22 mouse cellular contexts compared by ENCODE assay signal in the genomic region with DNA sequence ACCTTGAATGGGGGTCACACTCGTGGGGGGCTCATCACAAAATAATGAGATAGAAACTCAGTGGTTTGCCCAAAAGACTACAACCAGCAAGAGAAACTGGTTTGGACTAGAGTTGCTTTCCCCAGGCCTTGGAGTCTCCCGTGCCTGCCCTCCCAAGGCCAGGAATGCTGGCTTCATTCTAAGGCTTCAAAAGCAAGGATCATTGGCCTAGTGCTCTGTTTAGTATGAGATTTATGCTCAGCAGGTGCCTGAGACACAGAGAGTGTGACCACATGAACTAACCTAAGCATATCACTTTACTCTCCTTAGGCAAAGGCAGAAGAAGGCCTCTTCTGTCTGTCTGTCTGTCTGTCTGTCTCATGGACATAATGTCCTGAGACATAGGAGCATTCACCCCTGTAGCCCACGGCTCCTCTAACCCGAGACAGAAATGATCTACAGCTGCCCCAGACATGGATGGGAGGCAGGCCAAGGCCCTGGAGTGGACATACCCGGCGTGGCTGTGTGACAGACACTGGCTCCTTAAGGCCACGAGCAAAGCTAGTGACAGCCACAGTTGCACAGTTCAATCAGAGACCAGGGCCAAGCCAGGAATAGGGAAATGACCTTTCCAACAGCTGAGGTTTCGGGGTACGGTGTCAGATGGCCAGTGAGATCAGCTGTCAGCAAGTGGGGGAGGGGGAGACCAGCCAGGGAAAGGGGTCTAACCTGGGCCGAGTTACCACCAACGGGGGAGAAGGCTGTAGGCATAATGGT. TPM values are rescaled to one million over a fixed set of nuclear protein-coding genes. Genes with fewer than 3 reads are reported as not detected.
DNase-seq lines count a peak whose midpoint lies in the region; ATAC-seq and TF ChIP-seq lines count a peak whose summit lies in the region.
"Had no signal": no experiment of that assay in that cellular context is flagged by ENCODE, and none has a peak within 500 bp of the region (broad histone marks: within the 10 kb centered on the region; RNA-seq: fewer than 3 reads in every experiment).

No protein-coding gene starts in this region.

- H3K36me3 ChIP-seq in forebrain, embryonic 13.5 days (ENCODE audit: poor library complexity, severe bottlenecking): peaks cover 38% of the 10 kb centered on the region; the same call in 1 of the 2 replicates
- H3K36me3 ChIP-seq in forebrain, embryonic 16.5 days (ENCODE audit: control insufficient read depth, insufficient read depth): no peaks in the 10 kb centered on the region
- peaks cover 0 to 35% of the 10 kb centered on the region in 2 experiments; a peak in 3 of 4 replicates for H3K36me3 ChIP-seq in MEL (ENCODE audit: control insufficient read depth in 1 of 2, insufficient read depth in 2 of 2, low read length in 2 of 2)
- H3K36me3 ChIP-seq in limb, embryonic 15.5 days: peaks cover 31% of the 10 kb centered on the region
- H3K36me3 ChIP-seq: hindbrain, embryonic 15.5 days had no signal

- H3K9ac ChIP-seq in forebrain, embryonic 13.5 days: 0 out of 2 replicates have a peak overlapping the region, but pooled peaks have one; percentile 14
- H3K9ac ChIP-seq in forebrain, embryonic 16.5 days (replicated peaks; ENCODE audit: low read depth, low read length): no peak overlapping the region
- H3K9ac ChIP-seq in MEL (ENCODE audit: control insufficient read depth, low read depth, low read length, poor library complexity, severe bottlenecking): peak overlapping the region; percentile 43
- H3K9ac ChIP-seq in limb, embryonic 15.5 days: no peak overlapping the region
- H3K9ac ChIP-seq: hindbrain, embryonic 15.5 days; kidney, embryonic 15.5 days; liver, embryonic 12.5 days; lung, embryonic 14.5 days had no signal

- no peaks in the 10 kb centered on the region for H3K9me3 ChIP-seq in forebrain, embryonic 13.5 days (replicated peaks)
- H3K9me3 ChIP-seq in forebrain, embryonic 16.5 days (ENCODE audit: control insufficient read depth, low read length): no peaks in the 10 kb centered on the region
- H3K9me3 ChIP-seq in MEL (replicated peaks; ENCODE audit: insufficient read depth, low read length): no peaks in the 10 kb centered on the region
- H3K9me3 ChIP-seq in limb, embryonic 15.5 days: no peaks in the 10 kb centered on the region
- H3K9me3 ChIP-seq: hindbrain, embryonic 15.5 days; kidney, embryonic 15.5 days; liver, embryonic 12.5 days had no signal

- no peak for TF ChIP-seq EP300 in MEL (IDR thresholded peaks at IDR 0.05; ENCODE audit: low read depth in 1 of 2, low read length in 2 of 2)

- TF ChIP-seq RAD21 in MEL (IDR thresholded peaks at IDR 0.05; ENCODE audit: low read depth, low read length): no peak

- no peak for ATAC-seq in forebrain, embryonic 13.5 days
- ATAC-seq in forebrain, embryonic 16.5 days: no peak
- ATAC-seq in limb, embryonic 15.5 days (ENCODE audit: insufficient number of reproducible peaks, low FRiP score, low TSS enrichment, low read depth): no peak
- ATAC-seq in CD4-positive, CD25-positive, alpha-beta regulatory T cell, adult 4 months: no peak
- ATAC-seq: forebrain, embryonic 14.5 days; intestine, embryonic 16.5 days; liver, embryonic 12.5 days; Patski had no signal

- H3K27me3 ChIP-seq in forebrain, embryonic 13.5 days: no peaks in the 10 kb centered on the region
- no peaks in the 10 kb centered on the region for H3K27me3 ChIP-seq in forebrain, embryonic 16.5 days (replicated peaks; ENCODE audit: control insufficient read depth, insufficient read depth, low read length)
- no peaks in the 10 kb centered on the region for H3K27me3 ChIP-seq in MEL (ENCODE audit: control insufficient read depth in 1 of 2, insufficient read depth in 2 of 2, low read length in 2 of 2)
- no peaks in the 10 kb centered on the region for H3K27me3 ChIP-seq in limb, embryonic 15.5 days
- H3K27me3 ChIP-seq: hindbrain, embryonic 15.5 days; kidney, embryonic 15.5 days; liver, embryonic 12.5 days; Patski had no signal

- no peak for DNase-seq in MEL (ENCODE audit: low read depth, low spot score)
- peak; percentile 87 for DNase-seq in gastrocnemius, adult 18-20 months (ENCODE audit: low spot score)
- DNase-seq in cerebellum, adult 9-11 months: no peak
- DNase-seq in kidney, postnatal 25 days: no peak
- DNase-seq: cerebellum, postnatal 14 days; heart, postnatal 14 days; layer of hippocampus, postnatal 36 days; lung, embryonic 14.5 days had no signal

- peaks cover 31% of the 10 kb centered on the region for H3K4me1 ChIP-seq in forebrain, embryonic 13.5 days
- peaks cover 16% of the 10 kb centered on the region for H3K4me1 ChIP-seq in forebrain, embryonic 16.5 days (replicated peaks; ENCODE audit: control insufficient read depth, insufficient read depth, low read length)
- peaks cover 20 to 37% of the 10 kb centered on the region in 2 experiments for H3K4me1 ChIP-seq in MEL (ENCODE audit: control insufficient read depth in 1 of 2, insufficient read depth in 2 of 2, low read length in 2 of 2)
- peaks cover 29% of the 10 kb centered on the region for H3K4me1 ChIP-seq in limb, embryonic 15.5 days

- TF ChIP-seq CTCF in MEL (IDR thresholded peaks at IDR 0.05 in 2 of 3, conservative IDR thresholded peaks at IDR 0.05 in 1 of 3; ENCODE audit: control insufficient read depth in 1 of 3, insufficient read depth in 1 of 3, low read depth in 2 of 3, low read length in 3 of 3, poor library complexity in 1 of 3, severe bottlenecking in 1 of 3): no peak

- no peak overlapping the region for H3K27ac ChIP-seq in forebrain, embryonic 13.5 days
- H3K27ac ChIP-seq in forebrain, embryonic 16.5 days (ENCODE audit: low read length): no peak overlapping the region
- H3K27ac ChIP-seq in MEL (ENCODE audit: control insufficient read depth, low read depth, low read length): peak overlapping the region; percentile 92
- H3K27ac ChIP-seq in limb, embryonic 15.5 days: peak overlapping the region; percentile 18
- H3K27ac ChIP-seq: hindbrain, embryonic 15.5 days; kidney, embryonic 15.5 days; liver, embryonic 12.5 days had no signal

- H3K4me2 ChIP-seq in forebrain, embryonic 13.5 days: no peak overlapping the region
- no peak overlapping the region for H3K4me2 ChIP-seq in forebrain, embryonic 16.5 days (ENCODE audit: low read length)
- H3K4me2 ChIP-seq in limb, embryonic 15.5 days: no peak overlapping the region
- H3K4me2 ChIP-seq: hindbrain, embryonic 15.5 days; kidney, embryonic 15.5 days; liver, embryonic 12.5 days; lung, embryonic 14.5 days had no signal

- H3K4me3 ChIP-seq in forebrain, embryonic 13.5 days: no peak overlapping the region
- no peak overlapping the region for H3K4me3 ChIP-seq in forebrain, embryonic 16.5 days (replicated peaks; ENCODE audit: low read length)
- H3K4me3 ChIP-seq in MEL (ENCODE audit: control insufficient read depth in 1 of 2, insufficient read depth in 1 of 2, low read depth in 2 of 2, low read length in 2 of 2): peak overlapping the region; percentile 23 to 25; a peak in 3 of 4 replicates
- H3K4me3 ChIP-seq in limb, embryonic 15.5 days: no peak overlapping the region
- H3K4me3 ChIP-seq: hindbrain, embryonic 15.5 days; kidney, embryonic 15.5 days; liver, embryonic 12.5 days had no signal

- H3K79me2 ChIP-seq in MEL (ENCODE audit: control insufficient read depth, insufficient read depth, low read length, poor library complexity): peaks cover 22% of the 10 kb centered on the region

- 90% methylated on average over 11 of the region's 11 CpGs for WGBS in forebrain, embryonic 13.5 days
- WGBS in forebrain, embryonic 16.5 days: 94% methylated on average over 11 of the region's 11 CpGs
- WGBS in limb, embryonic 15.5 days: 83% methylated on average over 11 of the region's 11 CpGs

- no peak for TF ChIP-seq POLR2A in MEL (IDR thresholded peaks at IDR 0.05; ENCODE audit: control insufficient read depth in 1 of 2, insufficient read depth in 1 of 2, low read depth in 1 of 2, low read length in 2 of 2, poor library complexity in 1 of 2)

RNA-seq across cellular contexts. Expression of a gene that starts 4.8 kb away (rescaled TPM):
- polyA plus RNA-seq in forebrain, embryonic 13.5 days (2015; fragmentation: Nextera tagmentation; extraction: Ambion mirVana): 27.0 and 30.0 TPM in 2 replicates
- polyA plus RNA-seq in forebrain, embryonic 16.5 days (2015; fragmentation: Nextera tagmentation; extraction: Ambion mirVana): 32.8 and 40.4 TPM in 2 replicates
- total RNA-seq in MEL (2012; rRNA removed): 1.7 TPM in 2 replicates
- polyA plus RNA-seq in MEL (2012; ENCODE audit: insufficient read depth in 1 of 2, insufficient read length in 2 of 2, low read depth in 1 of 2, low replicate concordance in 2 of 2, missing spikeins in 1 of 2): under 1 TPM in 1 of 2 experiments, not detected in 1; 0.50 TPM
- total RNA-seq in gastrocnemius, adult 18-20 months (2021): 10 to 100 TPM; 65.3 to 75.7 TPM
- 0.22 and 0.56 TPM in 2 replicates for polyA plus RNA-seq in limb, embryonic 15.5 days (2015; fragmentation: Nextera tagmentation; extraction: Ambion mirVana)
- not detected for polyA plus RNA-seq in CD4-positive, CD25-positive, alpha-beta regulatory T cell, adult 4 months (2017; shearing (Covaris generic))
- polyA plus RNA-seq: liver, embryonic 12.5 days had no signal

RNA-seq across cellular contexts. Expression of a gene that starts 10.0 kb away (rescaled TPM):
- 246 and 258 TPM in 2 replicates for polyA plus RNA-seq in forebrain, embryonic 13.5 days (2015; fragmentation: Nextera tagmentation; extraction: Ambion mirVana)
- 196 and 202 TPM in 2 replicates for polyA plus RNA-seq in forebrain, embryonic 16.5 days (2015; fragmentation: Nextera tagmentation; extraction: Ambion mirVana)
- 255 and 257 TPM in 2 replicates for total RNA-seq in MEL (2012; rRNA removed)
- polyA plus RNA-seq in MEL (2012; ENCODE audit: insufficient read depth in 1 of 2, insufficient read length in 2 of 2, low read depth in 1 of 2, low replicate concordance in 2 of 2, missing spikeins in 1 of 2): 100 to 1,000 TPM; 265 to 540 TPM
- total RNA-seq in gastrocnemius, adult 18-20 months (2021): 10 to 100 TPM; 20.5 TPM
- polyA plus RNA-seq in limb, embryonic 15.5 days (2015; fragmentation: Nextera tagmentation; extraction: Ambion mirVana): 212 and 227 TPM in 2 replicates
- polyA plus RNA-seq in CD4-positive, CD25-positive, alpha-beta regulatory T cell, adult 4 months (2017; shearing (Covaris generic)): 100 to 1,000 TPM; 139 to 140 TPM

RNA-seq across cellular contexts. Expression of a gene that starts 21.0 kb away (rescaled TPM):
- polyA plus RNA-seq in forebrain, embryonic 13.5 days (2015; fragmentation: Nextera tagmentation; extraction: Ambion mirVana): 0.43 and 0.55 TPM in 2 replicates
- polyA plus RNA-seq in forebrain, embryonic 16.5 days (2015; fragmentation: Nextera tagmentation; extraction: Ambion mirVana): 0.73 and 0.86 TPM in 2 replicates
- total RNA-seq in MEL (2012; rRNA removed): 0.12 and 0.13 TPM in 2 replicates
- under 1 TPM in 1 of 2 experiments, not detected in 1; 0.15 TPM for polyA plus RNA-seq in MEL (2012; ENCODE audit: insufficient read depth in 1 of 2, insufficient read length in 2 of 2, low read depth in 1 of 2, low replicate concordance in 2 of 2, missing spikeins in 1 of 2)
- total RNA-seq in gastrocnemius, adult 18-20 months (2021): under 1 TPM; 0.52 to 0.59 TPM
- 0.37 and 0.46 TPM in 2 replicates for polyA plus RNA-seq in limb, embryonic 15.5 days (2015; fragmentation: Nextera tagmentation; extraction: Ambion mirVana)
- 1 to 10 TPM; 5.9 to 7.5 TPM for polyA plus RNA-seq in CD4-positive, CD25-positive, alpha-beta regulatory T cell, adult 4 months (2017; shearing (Covaris generic))
- polyA plus RNA-seq: lung, embryonic 14.5 days had no signal

RNA-seq across cellular contexts. Expression of a gene that starts 25.6 kb away (rescaled TPM):
- 124 and 143 TPM in 2 replicates for polyA plus RNA-seq in forebrain, embryonic 13.5 days (2015; fragmentation: Nextera tagmentation; extraction: Ambion mirVana)
- 199 and 202 TPM in 2 replicates for polyA plus RNA-seq in forebrain, embryonic 16.5 days (2015; fragmentation: Nextera tagmentation; extraction: Ambion mirVana)
- 2.1 and 2.7 TPM in 2 replicates for total RNA-seq in MEL (2012; rRNA removed)
- 10 to 100 TPM in 1 of 2 experiments, not detected in 1; 12.6 TPM for polyA plus RNA-seq in MEL (2012; ENCODE audit: insufficient read depth in 1 of 2, insufficient read length in 2 of 2, low read depth in 1 of 2, low replicate concordance in 2 of 2, missing spikeins in 1 of 2)
- total RNA-seq in gastrocnemius, adult 18-20 months (2021): 100 to 1,000 TPM in 1 of 2 experiments, 10 to 100 TPM in 1; 84.9 to 101 TPM
- polyA plus RNA-seq in limb, embryonic 15.5 days (2015; fragmentation: Nextera tagmentation; extraction: Ambion mirVana): 117 and 122 TPM in 2 replicates
- polyA plus RNA-seq in CD4-positive, CD25-positive, alpha-beta regulatory T cell, adult 4 months (2017; shearing (Covaris generic)): 10 to 100 TPM; 58.4 to 83.8 TPM

RNA-seq across cellular contexts. Expression of a gene that starts 29.1 kb away (rescaled TPM):
- polyA plus RNA-seq in forebrain, embryonic 13.5 days (2015; fragmentation: Nextera tagmentation; extraction: Ambion mirVana): not detected in 2 replicates
- polyA plus RNA-seq in forebrain, embryonic 16.5 days (2015; fragmentation: Nextera tagmentation; extraction: Ambion mirVana): not detected in 2 replicates
- not detected in 2 replicates for total RNA-seq in MEL (2012; rRNA removed)
- not detected for polyA plus RNA-seq in MEL (2012; ENCODE audit: insufficient read depth in 1 of 2, insufficient read length in 2 of 2, low read depth in 1 of 2, low replicate concordance in 2 of 2, missing spikeins in 1 of 2)
- total RNA-seq in gastrocnemius, adult 18-20 months (2021): not detected
- polyA plus RNA-seq in limb, embryonic 15.5 days (2015; fragmentation: Nextera tagmentation; extraction: Ambion mirVana): not detected in 2 replicates
- not detected for polyA plus RNA-seq in CD4-positive, CD25-positive, alpha-beta regulatory T cell, adult 4 months (2017; shearing (Covaris generic))
- total RNA-seq: heart, postnatal 14 days; layer of hippocampus, adult 18-20 months; layer of hippocampus, postnatal 36 days; left cerebral cortex, postnatal 25 days had no signal
- polyA plus RNA-seq: forebrain, embryonic 14.5 days; intestine, embryonic 16.5 days; kidney, embryonic 15.5 days; liver, embryonic 12.5 days; lung, embryonic 14.5 days; neural tube, embryonic 14.5 days; Patski; thymus, postnatal 0 days had no signal

Comparison
In these comparisons a context has a peak if more than half of its experiments do, and no peak if none do; other contexts are left out.
1. H3K9ac ChIP-seq: peak in forebrain, embryonic 13.5 days (single experiment) and MEL (single experiment); none in forebrain, embryonic 16.5 days (single experiment) and limb, embryonic 15.5 days (single experiment).
2. H3K27ac ChIP-seq: peak in MEL (single experiment) and limb, embryonic 15.5 days (single experiment); none in forebrain, embryonic 13.5 days (single experiment) and forebrain, embryonic 16.5 days (single experiment).
3. H3K4me3 ChIP-seq: peak in MEL (2 of 2); none in forebrain, embryonic 13.5 days (single experiment), forebrain, embryonic 16.5 days (single experiment) and limb, embryonic 15.5 days (single experiment).
4. RNA of a gene that starts 4.8 kb away (polyA plus RNA-seq): 32.8 to 40.4 TPM in forebrain, embryonic 16.5 days and 27.0 to 30.0 TPM in forebrain, embryonic 13.5 days; 0.22 to 0.56 TPM in limb, embryonic 15.5 days, 0.50 TPM in MEL and not detected in CD4-positive, CD25-positive, alpha-beta regulatory T cell, adult 4 months; every median in the first group is over 10 times any median in the second.